Mouse (Mus musculus) cortical plate, adult 2 months (tissue): ENCODE measurements around the gene Ebp. TPM values are rescaled to one million over a fixed set of nuclear protein-coding genes. Genes with fewer than 3 reads are reported as not detected.

Source experiments
- H3K27ac ChIP-seq: fragments of 200-500 bp; 2 replicates; pipeline ENCODE4 v1.5.1; 2012; ENCODE audit warnings: low read length, control low read depth, inconsistent platforms; ENCODE audit not compliant: insufficient read depth
- H3K4me1 ChIP-seq: fragments of 200-500 bp; 2 replicates; pipeline ENCODE4 v1.6.1; 2011; ENCODE audit warnings: low read length; ENCODE audit not compliant: control insufficient read depth, insufficient read depth
- H3K4me3 ChIP-seq: fragments of 200-500 bp; 2 replicates; pipeline ENCODE4 v1.5.1; 2011; ENCODE audit warnings: mild to moderate bottlenecking, low read length, control low read depth; ENCODE audit not compliant: insufficient read depth
- CTCF ChIP-seq: fragments of 200-500 bp; IDR thresholded peaks from 2 replicates; pipeline ENCODE4 v1.5.1; 2011; ENCODE audit warnings: mild to moderate bottlenecking, control low read depth, low read length; ENCODE audit not compliant: insufficient read depth; ENCODE audit errors: extremely low read depth
- POLR2A ChIP-seq: fragments of 200-500 bp; IDR thresholded peaks from 2 replicates; pipeline ENCODE4 v1.6.1; 2011; ENCODE audit warnings: mild to moderate bottlenecking, low read length, control low read depth; ENCODE audit not compliant: insufficient read depth; ENCODE audit errors: extremely low read depth
- polyA plus RNA-seq: library from polyadenylated mRNA; depleted of rRNA; stranded (reverse); fragments of >200 nt; gene quantifications from 2 replicates; pipeline ENCODE4 v1.2.3, GENCODE M21; 2012; rRNA removed

Gene Ebp
- 26.0 and 30.8 TPM in 2 replicates for polyA plus RNA-seq

DNA sequence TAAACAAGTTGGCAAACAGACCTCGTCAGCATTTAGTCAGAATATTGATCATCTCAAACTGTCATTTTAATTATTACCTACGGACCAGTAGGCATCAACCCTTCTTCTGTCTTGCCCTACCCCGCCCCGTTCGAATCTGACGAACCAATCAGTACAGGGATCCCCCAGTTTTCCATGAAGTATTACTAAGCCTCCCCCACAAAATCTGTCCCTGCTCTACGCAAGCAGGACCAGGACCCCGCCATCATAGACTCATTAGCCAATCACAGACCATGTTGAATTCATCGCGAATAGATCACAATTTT, at the start of gene Ebp:
TSS of gene Ebp (minus strand) at position 94 of the 305 bp plus-strand sequence.
- Histone ChIP-seq H3K27ac (peak within 1 kb of the TSS; percentile 63), H3K4me3 (peak within 1 kb of the TSS; percentile 59)
- TF ChIP-seq POLR2A (no peak), CTCF (no peak)

DNA sequence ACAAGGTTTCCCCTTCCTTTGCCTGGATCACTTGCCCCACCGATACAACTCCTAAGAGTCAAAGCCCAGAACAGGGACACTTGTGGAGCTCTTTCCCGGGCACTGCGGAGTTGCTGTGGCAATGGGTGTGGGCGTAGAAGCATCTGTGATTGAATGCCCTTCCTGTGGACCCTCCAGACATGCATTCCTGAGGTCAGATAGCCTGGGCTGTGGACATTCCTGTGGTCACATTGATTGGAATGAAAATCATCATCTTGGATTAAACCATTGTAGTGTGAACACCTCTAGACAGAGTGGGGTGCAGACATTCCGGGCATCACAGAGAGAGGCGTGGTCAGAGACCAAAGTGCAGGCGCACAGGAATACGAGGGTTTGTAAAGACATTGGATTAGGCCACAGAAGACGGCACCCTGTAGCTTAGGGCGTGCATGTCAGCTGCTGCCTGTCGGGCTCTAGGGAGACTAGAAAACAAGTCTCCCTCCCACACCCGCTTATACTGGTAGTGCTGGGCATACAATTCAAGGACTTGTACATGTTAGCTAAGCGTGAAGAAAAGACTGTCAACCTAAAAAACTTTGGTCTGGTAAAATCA, 45.6 kb upstream of the Ebp start:
- TF ChIP-seq CTCF (no peak), POLR2A (no peak)
- Histone ChIP-seq H3K4me3 (no peak overlapping the region), H3K27ac (no peak overlapping the region), H3K4me1 (no peaks in the 10 kb centered on the region)

More for the DNA sequence above, at the start of gene Ebp:
- no peaks in the 10 kb centered on the region for H3K4me1 ChIP-seq

DNA sequence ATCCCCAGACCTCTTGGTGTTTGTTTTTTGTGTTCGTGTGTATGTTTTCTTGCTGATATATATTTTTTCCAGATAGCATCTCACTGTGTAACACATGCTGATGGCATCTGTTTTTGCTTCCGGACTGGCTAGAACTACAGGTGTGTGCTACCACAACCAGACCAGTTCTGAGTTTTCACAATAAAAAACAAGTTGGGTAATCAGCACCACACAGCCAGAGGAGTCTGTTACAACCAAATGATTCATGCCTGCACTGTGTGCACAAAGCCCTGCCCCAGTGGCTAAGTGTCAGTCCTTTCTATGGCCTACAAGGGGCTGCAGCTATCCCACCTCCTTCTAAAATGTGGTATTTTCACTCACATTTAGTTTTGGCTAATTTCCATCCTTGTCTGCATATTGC, 43.4 kb upstream of the Ebp start:
- TF ChIP-seq CTCF (no peak), POLR2A (no peak)
- H3K27ac ChIP-seq: no peak overlapping the region
- H3K4me3 ChIP-seq: no peak overlapping the region
- H3K4me1 ChIP-seq: no peaks in the 10 kb centered on the region

DNA sequence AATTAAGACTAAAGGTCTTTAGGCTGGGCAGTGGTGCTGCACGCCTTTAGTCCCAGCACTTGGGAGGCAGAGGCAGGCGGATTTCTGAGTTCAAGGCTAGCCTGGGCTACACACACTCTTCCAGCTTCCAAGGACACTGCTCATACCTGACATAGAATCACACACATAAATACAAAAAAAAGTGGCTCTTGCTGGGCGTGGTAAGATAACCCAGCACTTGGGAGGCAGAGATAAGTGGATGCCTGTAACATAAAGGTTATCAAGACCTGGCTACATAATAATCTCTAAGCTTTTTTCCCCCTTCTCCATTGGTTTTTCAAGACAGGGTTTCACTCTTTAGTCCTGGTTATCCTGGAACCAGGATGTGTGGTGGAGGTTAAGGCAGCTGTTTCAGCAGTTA, 40.3 kb upstream of the Ebp start:
- Histone ChIP-seq H3K4me1 (no peaks in the 10 kb centered on the region), H3K4me3 (no peak overlapping the region), H3K27ac (no peak overlapping the region)
- TF ChIP-seq POLR2A (no peak), CTCF (no peak)

DNA sequence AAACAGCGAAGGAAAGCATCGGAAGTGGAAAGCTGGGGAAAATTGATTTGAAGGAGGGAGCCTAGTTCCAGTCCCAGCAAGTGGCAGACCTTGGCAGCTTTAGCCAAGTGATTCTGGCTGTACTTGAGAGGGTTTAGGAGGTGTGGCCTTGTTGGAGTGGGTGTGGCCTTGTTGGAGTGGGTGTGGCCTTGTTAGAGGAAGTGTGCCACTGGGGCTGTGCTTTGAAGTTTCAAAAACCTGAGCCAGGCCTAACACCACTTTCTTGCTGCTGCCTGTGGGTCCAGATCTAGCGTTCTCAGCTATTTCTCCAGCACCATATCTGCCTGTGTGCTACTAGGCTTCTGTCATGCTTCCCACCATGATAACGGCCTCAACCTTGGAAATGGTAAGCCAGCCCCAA, 37.0 kb upstream of the Ebp start:
- Histone ChIP-seq H3K27ac (no peak overlapping the region), H3K4me3 (no peak overlapping the region), H3K4me1 (no peaks in the 10 kb centered on the region)
- no peak for TF ChIP-seq POLR2A
- no peak for TF ChIP-seq CTCF

DNA sequence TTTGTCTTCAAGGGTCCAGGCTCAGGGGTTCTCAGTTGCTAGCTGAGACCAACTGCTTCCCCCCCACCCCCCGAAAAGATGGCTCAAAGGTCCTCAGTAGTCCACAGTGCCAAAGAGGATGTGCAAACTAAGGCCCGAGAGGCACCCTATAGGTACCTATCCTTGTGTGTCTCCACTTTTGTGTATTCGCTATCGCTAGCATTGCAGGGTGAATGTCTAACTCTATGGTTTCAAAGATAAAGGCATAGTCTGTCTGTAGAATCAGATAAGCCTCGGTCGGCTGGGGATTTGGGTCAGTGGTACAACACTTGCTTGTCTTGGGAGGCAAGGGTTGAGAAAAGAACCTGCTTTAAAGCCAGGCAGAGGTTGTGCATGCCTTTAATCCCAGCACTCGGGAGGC, 30.2 kb upstream of the Ebp start:
- TF ChIP-seq CTCF (no peak), POLR2A (no peak)
- H3K27ac ChIP-seq: peak overlapping the region; percentile 55

DNA sequence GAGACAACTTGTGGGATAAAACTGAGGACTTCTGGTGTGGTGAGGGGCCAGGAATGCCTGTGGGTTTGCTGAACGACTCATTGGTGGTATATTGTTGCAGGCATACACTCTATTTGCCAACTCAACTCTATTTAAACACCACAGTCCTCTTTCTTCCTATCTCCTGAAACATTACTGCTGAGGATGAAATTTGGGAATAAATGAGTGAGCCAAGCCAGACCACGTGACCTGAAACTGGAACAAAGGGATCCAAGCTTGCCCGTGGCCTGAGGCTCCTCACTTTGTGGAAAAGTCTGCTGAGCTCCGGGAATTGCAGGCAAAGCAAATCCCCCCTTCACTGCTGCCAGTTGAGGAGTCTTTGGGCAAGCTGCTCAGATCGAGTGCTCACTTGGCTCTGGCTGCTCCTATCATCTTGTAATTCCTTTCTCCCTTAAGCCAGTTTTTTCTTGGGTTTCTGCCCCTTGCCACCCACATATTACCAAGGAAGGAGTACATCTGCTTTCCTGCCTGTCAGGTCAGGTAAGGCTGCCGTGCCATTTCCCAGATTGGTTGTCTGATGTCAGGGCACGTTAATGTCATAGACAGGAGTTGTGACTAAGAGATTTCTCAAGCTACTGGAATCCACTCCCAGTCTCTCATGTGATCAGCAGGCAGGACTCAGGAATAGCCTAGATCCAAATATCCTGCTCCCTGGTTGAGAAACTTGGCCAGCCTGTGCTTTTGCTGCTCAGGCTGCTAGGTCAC, 29.5 kb upstream of the Ebp start:
- TF ChIP-seq CTCF (no peak), POLR2A (no peak)
- Histone ChIP-seq H3K27ac (peak overlapping the region; percentile 55), H3K4me3 (no peak overlapping the region), H3K4me1 (peaks cover 4% of the 10 kb centered on the region)

More for the DNA sequence above, 30.2 kb upstream of the Ebp start:
- Histone ChIP-seq H3K4me3 (no peak overlapping the region), H3K4me1 (peaks cover 4% of the 10 kb centered on the region)

DNA sequence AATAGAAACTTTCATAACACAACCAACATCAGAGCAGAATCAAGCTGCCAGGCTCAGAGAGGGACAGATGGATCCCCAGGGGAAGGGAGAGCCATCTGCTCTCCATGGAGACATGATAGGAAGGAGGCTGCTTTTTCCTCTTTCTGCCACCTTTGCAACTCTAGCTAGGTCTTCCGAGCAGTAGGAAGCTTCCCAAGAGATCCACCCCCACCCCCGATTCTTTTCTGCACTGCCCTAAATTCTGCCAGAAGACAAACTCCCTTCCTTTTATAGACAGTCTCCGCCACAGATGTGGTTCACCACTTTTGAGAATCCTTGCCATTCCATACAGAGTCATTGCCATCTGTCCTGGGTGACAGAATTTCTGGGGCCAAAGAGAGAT, 29.0 kb upstream of the Ebp start:
- TF ChIP-seq POLR2A (no peak), CTCF (no peak)
- H3K4me1 ChIP-seq: peaks cover 5% of the 10 kb centered on the region
- peak overlapping the region; percentile 55; the same call in 1 of the 2 replicates for H3K27ac ChIP-seq
- H3K4me3 ChIP-seq: no peak overlapping the region

DNA sequence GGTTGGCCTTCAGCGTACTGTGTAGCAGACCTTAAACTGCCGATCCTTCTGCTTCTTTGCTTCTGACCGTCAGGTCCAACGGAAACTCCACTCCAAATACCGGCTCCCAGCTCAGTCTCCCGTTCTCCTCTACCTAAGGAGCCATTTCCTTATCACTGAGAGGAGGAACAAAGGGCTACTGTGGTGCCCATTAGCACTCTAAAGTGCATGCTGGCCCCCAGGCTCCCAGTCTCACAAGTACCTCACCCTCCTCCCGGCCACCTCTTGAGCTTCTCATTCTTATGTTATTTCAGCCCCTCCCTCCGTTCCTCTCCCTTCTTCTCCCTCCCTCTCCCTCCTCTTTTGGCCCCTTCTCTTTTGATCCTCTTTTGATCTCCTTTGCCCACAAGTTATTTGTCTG, 26.3 kb upstream of the Ebp start:
- TF ChIP-seq POLR2A: no peak
- TF ChIP-seq CTCF: no peak
- Histone ChIP-seq H3K4me1 (peaks cover 5% of the 10 kb centered on the region), H3K4me3 (no peak overlapping the region), H3K27ac (no peak overlapping the region)

DNA sequence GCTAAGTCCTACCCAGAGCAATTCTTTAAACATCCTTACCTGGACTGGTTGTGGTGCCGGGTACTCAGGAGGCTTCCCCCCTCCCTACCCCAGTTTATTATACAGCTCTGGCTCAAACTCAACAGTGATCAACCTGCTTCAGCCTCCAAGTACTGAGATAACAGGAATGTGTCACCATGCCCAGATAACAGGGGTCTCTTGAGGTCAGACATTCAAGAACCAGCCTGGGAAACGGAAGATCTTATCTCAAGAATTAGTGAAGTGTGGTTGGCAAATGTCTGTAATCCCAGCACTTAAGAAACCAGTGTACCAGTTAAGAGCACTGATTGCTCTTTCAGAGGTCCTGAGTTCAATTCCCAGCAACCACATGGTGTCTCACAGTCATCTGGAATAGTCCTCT, 24.8 kb upstream of the Ebp start:
- no peak for TF ChIP-seq POLR2A
- no peak for TF ChIP-seq CTCF
- peaks cover 3% of the 10 kb centered on the region for H3K4me1 ChIP-seq
- no peak overlapping the region for H3K4me3 ChIP-seq
- H3K27ac ChIP-seq: peak overlapping the region; percentile 46
